7 mouse cellular contexts compared by ENCODE assay signal in genomic region chr5:123137910-123138229, GRCm38 (mm10). TPM values are rescaled to one million over a fixed set of nuclear protein-coding genes. Genes with fewer than 3 reads are reported as not detected.
DNase-seq lines count a peak whose midpoint lies in the region; ATAC-seq and TF ChIP-seq lines count a peak whose summit lies in the region.

No protein-coding gene starts in this region.

- peaks cover 42% of the 10 kb centered on the region for H3K4me1 ChIP-seq in lung, postnatal 0 days (ENCODE audit: insufficient read depth, low read depth, low read length)
- peaks cover 49% of the 10 kb centered on the region for H3K4me1 ChIP-seq in forebrain, embryonic 11.5 days (replicated peaks; ENCODE audit: control insufficient read depth, insufficient read depth, low read length)
- H3K4me1 ChIP-seq in limb, embryonic 12.5 days (replicated peaks), result peaks cover 54% of the 10 kb centered on the region
- H3K4me1 ChIP-seq in small intestine, adult 2 months (ENCODE audit: control insufficient read depth, insufficient read depth, insufficient read length, low read length), result peaks cover 21% of the 10 kb centered on the region

- H3K9ac ChIP-seq in lung, postnatal 0 days (replicated peaks; ENCODE audit: low read depth), result peak overlapping the region; percentile 99; the same call in 1 of the 2 replicates
- H3K9ac ChIP-seq in forebrain, embryonic 11.5 days (ENCODE audit: low read length), result peak overlapping the region; percentile 100
- H3K9ac ChIP-seq in limb, embryonic 12.5 days (replicated peaks), result peak overlapping the region; percentile 100

- no peak for TF ChIP-seq POLR2A in small intestine, adult 2 months (IDR thresholded peaks at IDR 0.05; ENCODE audit: low read depth, low read length)

- H3K4me2 ChIP-seq in lung, postnatal 0 days (replicated peaks; ENCODE audit: low read depth, low read length), result peak overlapping the region; percentile 99
- peak overlapping the region; percentile 100 for H3K4me2 ChIP-seq in forebrain, embryonic 11.5 days (ENCODE audit: low read depth, low read length, severe bottlenecking)
- peak overlapping the region; percentile 100 for H3K4me2 ChIP-seq in limb, embryonic 12.5 days

- H3K27me3 ChIP-seq in lung, postnatal 0 days (replicated peaks; ENCODE audit: insufficient read depth, low read length), result no peaks in the 10 kb centered on the region
- no peaks in the 10 kb centered on the region for H3K27me3 ChIP-seq in forebrain, embryonic 11.5 days (ENCODE audit: control insufficient read depth, insufficient read depth, low read length)
- no peaks in the 10 kb centered on the region for H3K27me3 ChIP-seq in limb, embryonic 12.5 days
- no peaks in the 10 kb centered on the region for H3K27me3 ChIP-seq in small intestine, adult 2 months (ENCODE audit: control insufficient read depth, insufficient read depth, low read length)

- ATAC-seq in lung, postnatal 0 days, result no peak
- no peak for ATAC-seq in forebrain, embryonic 11.5 days (replicated peaks; ENCODE audit: low FRiP score)
- ATAC-seq in limb, embryonic 12.5 days (ENCODE audit: insufficient number of reproducible peaks, insufficient read depth, low FRiP score, low TSS enrichment, low read depth), result no peak
- no peak for ATAC-seq in megakaryocyte-erythroid progenitor cell, adult 5-6 weeks (replicated peaks; ENCODE audit: low FRiP score, low TSS enrichment, poor library complexity, severe bottlenecking)

- TF ChIP-seq EP300 in lung, postnatal 0 days (IDR thresholded peaks at IDR 0.05), result no peak; the same call in 1 of the 2 replicates

- no peak for DNase-seq in lung, postnatal 0 days (ENCODE audit: low spot score)
- DNase-seq in lung, postnatal 36 days, result no peak
- no peak for DNase-seq in forebrain, embryonic 11.5 days (ENCODE audit: low spot score)
- DNase-seq in embryo, embryonic 10 days (ENCODE audit: low spot score), result no peak

- H3K27ac ChIP-seq in lung, postnatal 0 days (ENCODE audit: low read length), result peak overlapping the region; percentile 100
- H3K27ac ChIP-seq in forebrain, embryonic 11.5 days (ENCODE audit: low read depth, low read length), result peak overlapping the region; percentile 100
- H3K27ac ChIP-seq in limb, embryonic 12.5 days, result peak overlapping the region; percentile 100
- peak overlapping the region; percentile 98 for H3K27ac ChIP-seq in small intestine, adult 2 months (ENCODE audit: insufficient read depth, low read depth, low read length)

- no peaks in the 10 kb centered on the region for H3K36me3 ChIP-seq in lung, postnatal 0 days (ENCODE audit: insufficient read depth, low read length)
- H3K36me3 ChIP-seq in forebrain, embryonic 11.5 days (ENCODE audit: control insufficient read depth, insufficient read depth, low read length), result no peaks in the 10 kb centered on the region
- H3K36me3 ChIP-seq in limb, embryonic 12.5 days, result peaks cover 31% of the 10 kb centered on the region
- peaks cover 9% of the 10 kb centered on the region for H3K36me3 ChIP-seq in small intestine, adult 2 months (ENCODE audit: control insufficient read depth, insufficient read depth, low read length)

- H3K4me3 ChIP-seq in lung, postnatal 0 days (ENCODE audit: low read depth, low read length), result peak overlapping the region; percentile 91
- peak overlapping the region; percentile 93 for H3K4me3 ChIP-seq in forebrain, embryonic 11.5 days (ENCODE audit: low read depth, low read length)
- peak overlapping the region; percentile 99 for H3K4me3 ChIP-seq in limb, embryonic 12.5 days (replicated peaks)
- H3K4me3 ChIP-seq in small intestine, adult 2 months (ENCODE audit: low read depth, low read length), result peak overlapping the region; percentile 62

- TF ChIP-seq CTCF in lung, postnatal 0 days (IDR thresholded peaks at IDR 0.05), result no peak
- no peak for TF ChIP-seq CTCF in small intestine, adult 2 months (IDR thresholded peaks at IDR 0.05; ENCODE audit: extremely low read depth, insufficient read length, insufficient replicate concordance, low read depth, low read length)

- H3K9me3 ChIP-seq in lung, postnatal 0 days (ENCODE audit: low read length), result no peaks in the 10 kb centered on the region
- H3K9me3 ChIP-seq in forebrain, embryonic 11.5 days (ENCODE audit: control insufficient read depth, low read length), result no peaks in the 10 kb centered on the region
- H3K9me3 ChIP-seq in limb, embryonic 12.5 days, result no peaks in the 10 kb centered on the region

- 3% methylated on average over 5 of the region's 6 CpGs for WGBS in lung, postnatal 0 days
- WGBS in forebrain, embryonic 11.5 days, result under 1% methylated on average over 6 of the region's 6 CpGs
- WGBS in limb, embryonic 12.5 days, result under 1% methylated on average over 6 of the region's 6 CpGs
- 0% methylated on average over 6 of the region's 6 CpGs for WGBS in small intestine, adult 2 months

RNA-seq across cellular contexts. Expression of gene Setd1b, which starts 4.1 kb away (rescaled TPM):
- 6.2 and 7.2 TPM in 2 replicates for polyA plus RNA-seq in lung, postnatal 0 days (2015; fragmentation: Nextera tagmentation; extraction: Ambion mirVana)
- polyA plus RNA-seq in forebrain, embryonic 11.5 days (2014; fragmentation: Nextera tagmentation; extraction: Ambion mirVana), result 13.9 and 15.0 TPM in 2 replicates
- 10.9 and 11.4 TPM in 2 replicates for polyA plus RNA-seq in limb, embryonic 12.5 days (2016; fragmentation: Nextera tagmentation; extraction: Ambion mirVana)
- polyA plus RNA-seq in small intestine, adult 2 months (2012; rRNA removed), result 10.7 and 18.5 TPM in 2 replicates
- 37.1 and 43.9 TPM in 2 replicates for total RNA-seq in megakaryocyte-erythroid progenitor cell, adult 5-6 weeks (2014; fragmentation: Nextera tagmentation)
- total RNA-seq in megakaryocyte-erythroid progenitor cell, adult 5-6 weeks (2017), result 2.1 and 3.9 TPM in 2 replicates

RNA-seq across cellular contexts. Expression of gene Rhof, which starts 5.4 kb away (rescaled TPM):
- polyA plus RNA-seq in lung, postnatal 0 days (2015; fragmentation: Nextera tagmentation; extraction: Ambion mirVana), result 12.4 and 16.8 TPM in 2 replicates
- polyA plus RNA-seq in forebrain, embryonic 11.5 days (2014; fragmentation: Nextera tagmentation; extraction: Ambion mirVana), result 1.2 and 1.9 TPM in 2 replicates
- 2.9 and 3.0 TPM in 2 replicates for polyA plus RNA-seq in limb, embryonic 12.5 days (2016; fragmentation: Nextera tagmentation; extraction: Ambion mirVana)
- 28.0 and 91.6 TPM in 2 replicates for polyA plus RNA-seq in small intestine, adult 2 months (2012; rRNA removed)
- 3.2 TPM in 1 of 2 replicates, not detected in the other for total RNA-seq in megakaryocyte-erythroid progenitor cell, adult 5-6 weeks (2014; fragmentation: Nextera tagmentation)
- 0.61 and 1.1 TPM in 2 replicates for total RNA-seq in megakaryocyte-erythroid progenitor cell, adult 5-6 weeks (2017)

RNA-seq across cellular contexts. Expression of gene Psmd9, which starts 31.3 kb away (rescaled TPM):
- polyA plus RNA-seq in lung, postnatal 0 days (2015; fragmentation: Nextera tagmentation; extraction: Ambion mirVana), result 61.3 and 62.0 TPM in 2 replicates
- polyA plus RNA-seq in forebrain, embryonic 11.5 days (2014; fragmentation: Nextera tagmentation; extraction: Ambion mirVana), result 68.5 and 77.8 TPM in 2 replicates
- 89.3 and 91.0 TPM in 2 replicates for polyA plus RNA-seq in limb, embryonic 12.5 days (2016; fragmentation: Nextera tagmentation; extraction: Ambion mirVana)
- 12.5 and 21.9 TPM in 2 replicates for polyA plus RNA-seq in small intestine, adult 2 months (2012; rRNA removed)
- 89.8 and 96.1 TPM in 2 replicates for total RNA-seq in megakaryocyte-erythroid progenitor cell, adult 5-6 weeks (2014; fragmentation: Nextera tagmentation)
- 36.0 and 41.0 TPM in 2 replicates for total RNA-seq in megakaryocyte-erythroid progenitor cell, adult 5-6 weeks (2017)

RNA-seq across cellular contexts. Expression of gene Hpd, which starts 44.7 kb away (rescaled TPM):
- 0.19 TPM in 1 of 2 replicates, not detected in the other for polyA plus RNA-seq in lung, postnatal 0 days (2015; fragmentation: Nextera tagmentation; extraction: Ambion mirVana)
- polyA plus RNA-seq in forebrain, embryonic 11.5 days (2014; fragmentation: Nextera tagmentation; extraction: Ambion mirVana), result not detected in 2 replicates
- polyA plus RNA-seq in limb, embryonic 12.5 days (2016; fragmentation: Nextera tagmentation; extraction: Ambion mirVana), result not detected in 2 replicates
- polyA plus RNA-seq in small intestine, adult 2 months (2012; rRNA removed), result 5.5 and 19.6 TPM in 2 replicates
- total RNA-seq in megakaryocyte-erythroid progenitor cell, adult 5-6 weeks (2014; fragmentation: Nextera tagmentation), result not detected in 2 replicates
- total RNA-seq in megakaryocyte-erythroid progenitor cell, adult 5-6 weeks (2017), result not detected in 2 replicates
